Mouse (Mus musculus): ENCODE data around the gene Primpol. TPM values are rescaled to one million over a fixed set of nuclear protein-coding genes. Genes with fewer than 3 reads are reported as not detected.
"Not testable (repeated sequence)": the region's sequence is repeated elsewhere in the genome, so short reads cannot be mapped to it uniquely, and the experiment has no call there.

The Primpol gene
- polyA plus RNA-seq, 1 experiment from 2014 or later, result 8.4 TPM

DNA sequence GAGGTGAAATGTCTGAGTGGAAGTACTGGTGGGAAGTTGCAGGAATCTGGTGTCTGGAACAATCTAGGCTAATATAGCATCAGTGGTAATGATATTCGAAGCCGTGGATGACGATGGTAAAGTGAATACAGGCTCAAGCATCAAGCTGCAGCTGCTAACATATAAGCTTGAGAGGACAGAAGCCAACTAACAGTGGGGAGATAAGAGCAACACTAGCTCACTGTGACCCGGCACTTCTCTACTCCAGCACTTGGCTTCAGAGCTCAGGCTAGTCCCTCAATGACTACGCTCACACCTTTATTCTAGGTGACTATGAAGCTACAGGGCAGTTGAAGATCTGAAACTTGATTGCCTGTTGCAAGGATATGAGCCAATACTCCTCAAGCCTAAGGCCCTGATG is 18.3 kb downstream of the Primpol start:
- no peak for DNase-seq (ENCODE audit: low spot score)
- 97% methylated on average over 5 of the region's 5 CpGs for WGBS
- peaks cover 8% of the 10 kb centered on the region; the same call in 1 of the 2 replicates for H3K36me3 ChIP-seq
- H3K9me3 ChIP-seq, result no peaks in the 10 kb centered on the region
- no peaks in the 10 kb centered on the region for H3K4me1 ChIP-seq (replicated peaks)
- no peaks in the 10 kb centered on the region for H3K27me3 ChIP-seq (ENCODE audit: insufficient read depth, poor library complexity, severe bottlenecking)
- H3K27ac ChIP-seq, result no peak overlapping the region
- no peak overlapping the region for H3K4me3 ChIP-seq

DNA sequence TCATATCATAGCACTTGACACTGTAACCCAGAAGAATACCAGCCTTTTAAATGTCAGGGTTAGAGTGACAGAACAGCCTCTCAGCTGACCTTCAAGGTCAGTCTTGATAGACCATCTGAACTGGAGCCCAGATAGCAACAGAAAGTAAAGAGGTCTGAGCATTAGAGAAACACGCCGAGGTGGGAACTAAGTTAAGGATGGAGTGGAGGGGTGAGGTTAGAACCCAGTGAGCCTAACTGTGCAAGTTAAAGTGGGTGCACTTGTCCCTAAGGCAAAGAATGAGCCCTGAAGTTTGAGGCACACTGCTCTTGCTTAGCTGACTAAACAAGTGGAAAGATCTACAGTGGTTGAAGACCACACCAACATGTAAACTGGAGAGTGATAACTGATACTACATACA is 18.9 kb downstream of the Primpol start:
- Histone ChIP-seq H3K27ac (no peak overlapping the region), H3K27me3 (ENCODE audit: insufficient read depth, poor library complexity, severe bottlenecking) (no peaks in the 10 kb centered on the region), H3K4me3 (no peak overlapping the region), H3K9me3 (no peaks in the 10 kb centered on the region), H3K36me3 (peaks cover 8% of the 10 kb centered on the region; the same call in 1 of the 2 replicates), H3K4me1 (replicated peaks) (no peaks in the 10 kb centered on the region)
- 91% methylated on average over 2 of the region's 2 CpGs for WGBS
- DNase-seq (ENCODE audit: low spot score), result no peak

DNA sequence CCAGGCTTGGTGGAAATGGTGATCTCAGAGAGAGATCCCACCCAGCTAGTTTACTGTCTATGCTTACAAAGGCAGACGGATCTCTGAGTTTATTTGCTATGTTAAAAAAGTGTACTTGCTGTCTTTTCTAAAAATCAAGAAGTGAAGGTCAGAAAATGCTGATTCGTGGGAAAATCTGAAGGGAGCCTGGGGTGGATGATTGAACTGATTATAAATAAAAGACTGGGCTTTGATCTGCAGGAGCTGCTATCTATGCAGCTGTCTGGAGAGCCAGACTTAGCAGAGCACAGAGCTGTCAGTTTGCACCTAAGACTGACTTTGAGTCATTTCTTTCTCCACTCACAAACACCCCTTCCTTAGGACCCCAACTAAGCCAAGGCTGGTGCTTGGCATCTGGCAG is 19.6 kb downstream of the Primpol start:
- no peaks in the 10 kb centered on the region for H3K4me1 ChIP-seq (replicated peaks)
- H3K4me3 ChIP-seq, result no peak overlapping the region
- 80% methylated on average over 2 of the region's 2 CpGs for WGBS
- no peak overlapping the region for H3K27ac ChIP-seq
- H3K36me3 ChIP-seq, result peaks cover 8% of the 10 kb centered on the region; the same call in 1 of the 2 replicates
- no peaks in the 10 kb centered on the region for H3K9me3 ChIP-seq
- DNase-seq (ENCODE audit: low spot score), result no peak
- H3K27me3 ChIP-seq (ENCODE audit: insufficient read depth, poor library complexity, severe bottlenecking), result no peaks in the 10 kb centered on the region

DNA sequence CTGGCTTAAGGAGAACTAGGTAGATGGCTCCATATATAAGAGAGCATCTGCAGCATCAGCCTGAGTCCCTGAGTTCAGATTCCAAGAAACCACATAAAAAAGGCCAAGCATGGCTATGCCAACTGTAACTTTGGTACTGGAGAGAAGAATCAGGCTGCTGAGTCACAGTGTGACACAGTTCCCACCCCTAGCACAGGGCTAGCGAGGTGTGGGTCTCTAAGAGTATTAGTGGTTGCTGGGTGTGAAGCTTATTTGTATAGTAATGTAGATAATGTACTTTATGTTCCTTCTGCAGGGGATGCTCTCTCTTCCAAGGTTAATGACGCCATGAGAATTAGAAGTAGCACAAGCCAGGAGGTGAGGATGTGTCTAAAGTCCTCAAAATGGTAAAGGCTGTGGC is 20.5 kb downstream of the Primpol start:
- Histone ChIP-seq H3K27ac (no peak overlapping the region), H3K4me1 (replicated peaks) (no peaks in the 10 kb centered on the region), H3K9me3 (no peaks in the 10 kb centered on the region), H3K27me3 (ENCODE audit: insufficient read depth, poor library complexity, severe bottlenecking) (no peaks in the 10 kb centered on the region), H3K4me3 (no peak overlapping the region), H3K36me3 (peaks cover 8% of the 10 kb centered on the region; the same call in 1 of the 2 replicates)
- DNase-seq (ENCODE audit: low spot score), result no peak
- 91% methylated on average over 2 of the region's 2 CpGs for WGBS

DNA sequence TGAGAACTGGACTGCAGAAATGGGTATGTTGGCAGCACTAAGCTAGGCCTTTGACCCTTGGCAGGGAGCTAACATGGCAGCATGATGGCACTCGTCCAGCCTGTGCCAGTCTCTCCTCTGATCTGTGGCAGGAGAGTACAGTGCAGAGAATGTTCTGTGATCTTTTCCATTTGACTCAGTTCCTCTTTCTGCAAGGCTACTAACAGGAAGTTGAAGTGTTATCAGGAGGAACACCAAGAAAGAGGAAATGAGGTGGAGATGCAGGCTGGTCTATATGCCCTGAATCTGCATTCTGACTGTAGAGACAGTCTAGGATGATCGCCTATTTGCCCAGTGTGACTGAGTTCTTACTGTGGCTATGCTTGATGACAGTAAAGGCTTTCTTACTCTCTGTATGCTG is 21.4 kb downstream of the Primpol start:
- no peak for DNase-seq (ENCODE audit: low spot score)
- H3K4me1 ChIP-seq (replicated peaks), result no peaks in the 10 kb centered on the region
- peaks cover 8% of the 10 kb centered on the region; the same call in 1 of the 2 replicates for H3K36me3 ChIP-seq
- H3K27me3 ChIP-seq (ENCODE audit: insufficient read depth, poor library complexity, severe bottlenecking), result no peaks in the 10 kb centered on the region
- 90% methylated on average over 2 of the region's 2 CpGs for WGBS
- no peaks in the 10 kb centered on the region for H3K9me3 ChIP-seq
- H3K27ac ChIP-seq, result no peak overlapping the region
- H3K4me3 ChIP-seq, result no peak overlapping the region

DNA sequence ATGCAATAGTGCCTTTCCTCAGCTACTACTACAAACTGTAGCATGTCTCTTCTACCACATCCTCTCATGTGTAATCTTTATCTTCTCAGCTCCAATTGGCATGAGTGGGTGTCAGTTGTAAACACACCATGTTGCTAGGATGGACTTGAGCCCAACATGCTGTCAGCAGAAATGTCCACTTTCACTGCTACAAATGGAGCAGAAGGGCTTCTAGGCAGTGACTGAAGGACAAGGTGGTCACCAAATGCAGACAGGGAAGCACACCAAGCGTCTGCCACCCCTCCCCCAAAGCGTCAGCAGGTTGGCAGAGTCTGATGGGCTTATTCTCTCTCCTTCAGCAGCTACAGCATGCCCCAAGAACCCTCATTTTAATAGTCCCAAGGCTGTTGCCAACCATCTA is 23.2 kb downstream of the Primpol start:
- Histone ChIP-seq H3K4me3 (no peak overlapping the region), H3K36me3 (peaks cover 13% of the 10 kb centered on the region), H3K4me1 (replicated peaks) (no peaks in the 10 kb centered on the region), H3K9me3 (no peaks in the 10 kb centered on the region), H3K27me3 (ENCODE audit: insufficient read depth, poor library complexity, severe bottlenecking) (no peaks in the 10 kb centered on the region), H3K27ac (no peak overlapping the region)
- DNase-seq (ENCODE audit: low spot score), result no peak
- 81% methylated on average over 2 of the region's 2 CpGs for WGBS

DNA sequence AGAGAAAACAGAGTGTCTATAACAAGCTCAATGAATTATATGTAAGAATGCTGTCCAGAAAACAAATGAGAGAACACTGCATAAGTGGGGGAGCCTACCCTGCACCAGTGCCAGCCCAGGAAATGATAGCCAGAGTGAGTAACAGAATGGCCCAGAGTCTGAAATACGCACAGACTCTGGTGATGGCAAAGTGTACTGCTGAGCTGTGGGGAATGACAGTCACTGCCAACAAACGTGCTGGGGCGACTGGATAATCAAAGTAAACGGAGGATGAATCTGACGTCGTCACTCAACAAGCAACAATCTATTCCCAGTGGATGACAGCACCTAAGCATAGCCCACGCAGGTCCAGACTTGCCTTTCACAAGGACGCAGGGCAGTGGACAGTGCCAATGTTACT is 23.9 kb downstream of the Primpol start:
- Histone ChIP-seq H3K9me3 (no peaks in the 10 kb centered on the region), H3K27ac (no peak overlapping the region), H3K4me1 (replicated peaks) (no peaks in the 10 kb centered on the region), H3K36me3 (peaks cover 13% of the 10 kb centered on the region), H3K4me3 (no peak overlapping the region), H3K27me3 (ENCODE audit: insufficient read depth, poor library complexity, severe bottlenecking) (no peaks in the 10 kb centered on the region)
- DNase-seq (ENCODE audit: low spot score), result no peak
- 84% methylated on average over 8 of the region's 8 CpGs for WGBS

DNA sequence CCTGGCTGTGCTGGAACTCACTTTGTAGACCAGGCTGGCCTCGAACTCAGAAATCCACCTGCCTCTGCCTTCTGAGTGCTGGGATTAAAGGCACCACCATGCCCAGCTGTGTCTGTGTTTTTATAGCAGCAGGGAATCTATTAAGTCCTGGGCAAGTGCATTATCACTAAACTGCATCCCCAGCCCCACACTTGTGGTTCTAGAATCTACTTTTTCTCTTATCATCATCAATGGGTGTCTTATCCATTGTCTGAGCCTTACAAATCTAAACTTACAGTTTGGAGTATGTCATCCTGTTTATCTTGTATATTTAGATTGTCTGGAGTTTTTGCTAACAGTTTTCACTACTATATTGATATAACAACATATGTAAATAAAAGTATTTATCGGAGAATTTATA is 28.3 kb downstream of the Primpol start:
- Histone ChIP-seq H3K9me3 (no peaks in the 10 kb centered on the region), H3K36me3 (peaks cover 9% of the 10 kb centered on the region), H3K27me3 (ENCODE audit: insufficient read depth, poor library complexity, severe bottlenecking) (no peaks in the 10 kb centered on the region), H3K4me3 (no peak overlapping the region), H3K27ac (no peak overlapping the region), H3K4me1 (replicated peaks) (no peaks in the 10 kb centered on the region)
- WGBS, result 91% methylated on average over 2 of the region's 2 CpGs
- DNase-seq (ENCODE audit: low spot score), result no peak

DNA sequence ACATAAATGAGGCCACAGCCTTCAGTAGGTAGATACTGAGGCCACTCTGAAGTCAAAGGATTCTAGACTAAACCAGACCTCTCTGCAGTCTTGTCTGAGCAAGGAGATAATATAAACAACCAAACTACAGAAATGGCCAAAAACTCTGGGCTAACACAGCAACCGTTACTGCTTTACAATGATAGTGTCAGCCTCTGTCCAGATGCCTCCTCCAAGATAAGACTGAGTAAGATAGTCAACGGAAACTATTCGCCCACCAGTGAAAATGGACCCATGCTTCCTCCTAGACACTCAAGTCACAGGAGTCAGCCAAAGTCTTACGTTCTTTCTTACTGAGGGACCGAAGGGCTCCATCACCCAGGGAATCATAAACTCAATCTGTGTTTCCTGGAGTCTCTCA is 29.1 kb downstream of the Primpol start:
- H3K9me3 ChIP-seq, result no peaks in the 10 kb centered on the region
- H3K27ac ChIP-seq, result no peak overlapping the region
- H3K36me3 ChIP-seq, result peaks cover 9% of the 10 kb centered on the region
- no peaks in the 10 kb centered on the region for H3K4me1 ChIP-seq (replicated peaks)
- H3K4me3 ChIP-seq, result no peak overlapping the region
- DNase-seq (ENCODE audit: low spot score), result no peak
- H3K27me3 ChIP-seq (ENCODE audit: insufficient read depth, poor library complexity, severe bottlenecking), result no peaks in the 10 kb centered on the region
- 93% methylated on average over 5 of the region's 5 CpGs for WGBS

DNA sequence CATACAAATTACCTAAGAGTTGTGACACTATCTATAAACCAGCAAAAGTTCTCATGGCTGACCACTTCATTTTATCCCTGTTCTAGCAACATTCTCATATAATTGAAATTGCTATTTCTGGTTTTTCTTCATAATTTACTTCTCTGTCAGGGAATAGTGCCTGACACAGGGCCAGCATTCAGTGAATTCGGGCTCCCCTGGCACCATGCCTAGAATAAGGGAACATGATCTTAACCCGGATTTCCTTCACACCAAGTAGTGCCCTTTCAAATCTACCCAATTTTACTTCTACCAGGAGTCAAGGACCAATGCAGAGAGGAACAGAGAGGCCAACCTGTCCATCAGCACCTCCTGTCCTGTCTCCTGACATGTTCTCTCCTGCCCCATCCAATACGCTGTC is 31.4 kb downstream of the Primpol start:
- H3K4me3 ChIP-seq, result no peak overlapping the region
- H3K36me3 ChIP-seq, result peaks cover 32% of the 10 kb centered on the region
- H3K27me3 ChIP-seq (ENCODE audit: insufficient read depth, poor library complexity, severe bottlenecking), result no peaks in the 10 kb centered on the region
- no peaks in the 10 kb centered on the region for H3K4me1 ChIP-seq (replicated peaks)
- DNase-seq (ENCODE audit: low spot score), result no peak
- H3K27ac ChIP-seq, result no peak overlapping the region
- H3K9me3 ChIP-seq, result no peaks in the 10 kb centered on the region
- 94% methylated on average over 3 of the region's 3 CpGs for WGBS

DNA sequence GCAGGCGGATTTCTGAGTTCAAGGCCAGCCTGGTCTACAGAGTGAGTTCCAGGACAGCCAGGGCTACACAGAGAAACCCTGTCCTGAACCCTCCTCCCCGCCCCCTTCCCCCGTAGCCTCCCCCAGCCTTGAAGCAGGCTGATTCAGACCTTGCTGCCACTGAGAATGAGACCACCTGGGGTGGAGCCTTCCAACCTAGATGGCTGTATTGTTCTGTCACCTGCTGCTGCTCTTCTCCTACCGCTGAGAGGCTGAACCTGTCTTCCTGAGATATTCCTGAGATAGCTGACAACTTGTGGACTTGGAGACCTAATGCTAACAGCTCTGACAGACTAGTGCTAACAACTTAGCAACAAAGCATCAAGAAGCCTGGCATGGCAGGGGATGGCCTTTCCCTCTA is 32.7 kb downstream of the Primpol start:
- H3K4me1 ChIP-seq (replicated peaks); H3K9me3 ChIP-seq; H3K4me3 ChIP-seq; DNase-seq (ENCODE audit: low spot score); H3K27ac ChIP-seq; H3K27me3 ChIP-seq (ENCODE audit: insufficient read depth, poor library complexity, severe bottlenecking): not testable (repeated sequence)
- 42% methylated on average over 4 of the region's 4 CpGs for WGBS
- peaks cover 42% of the 10 kb centered on the region for H3K36me3 ChIP-seq

DNA sequence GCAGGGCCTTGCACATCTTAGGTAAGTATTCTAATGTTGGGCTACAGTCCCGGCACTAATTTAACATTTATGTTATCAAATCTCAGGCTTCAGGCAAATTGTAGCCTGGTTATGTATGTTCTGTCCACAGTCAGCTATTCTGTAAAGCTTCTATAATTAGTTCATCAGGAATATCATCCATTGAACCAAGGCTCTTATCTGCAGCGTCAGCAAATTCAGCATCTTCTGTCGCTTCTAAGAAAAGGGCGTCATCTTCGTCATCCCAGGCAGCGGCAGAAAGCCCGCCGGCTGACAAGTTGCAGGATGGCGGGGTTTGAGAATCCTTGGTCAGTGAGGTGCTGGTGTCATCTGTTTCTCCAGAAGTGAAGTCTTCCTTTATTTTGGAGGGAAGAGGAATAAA is 38.2 kb downstream of the Primpol start:
- H3K9me3 ChIP-seq, result no peaks in the 10 kb centered on the region
- peaks cover 88% of the 10 kb centered on the region for H3K36me3 ChIP-seq
- WGBS, result 95% methylated on average over 9 of the region's 9 CpGs
- DNase-seq (ENCODE audit: low spot score), result no peak
- H3K4me3 ChIP-seq, result no peak overlapping the region
- no peaks in the 10 kb centered on the region for H3K4me1 ChIP-seq (replicated peaks)
- H3K27ac ChIP-seq, result no peak overlapping the region
- no peaks in the 10 kb centered on the region for H3K27me3 ChIP-seq (ENCODE audit: insufficient read depth, poor library complexity, severe bottlenecking)

DNA sequence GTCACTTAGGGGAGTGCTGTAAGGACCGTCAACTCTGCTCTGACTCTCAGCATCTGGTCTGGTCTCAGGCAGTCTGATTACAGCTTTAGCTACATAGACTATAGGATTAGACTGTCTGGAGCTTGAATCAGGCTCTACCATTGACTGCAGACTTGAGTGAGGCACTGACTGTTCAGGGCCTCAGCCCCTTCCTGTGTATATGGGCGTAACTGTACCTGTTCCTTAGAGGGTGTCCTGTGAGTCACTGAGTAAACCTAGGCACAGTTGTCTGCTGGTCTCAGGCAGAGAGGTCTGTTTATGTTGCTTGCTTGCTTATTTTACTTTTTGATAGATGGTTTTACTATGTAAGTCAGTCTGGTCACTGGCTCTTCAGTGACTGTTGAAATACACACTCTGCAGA is 43.0 kb downstream of the Primpol start:
- 0 out of 2 replicates have a peak, but pooled peaks cover 3% of the 10 kb centered on the region for H3K4me1 ChIP-seq (replicated peaks)
- 92% methylated on average over 2 of the region's 2 CpGs for WGBS
- H3K27me3 ChIP-seq (ENCODE audit: insufficient read depth, poor library complexity, severe bottlenecking), result no peaks in the 10 kb centered on the region
- peaks cover 80% of the 10 kb centered on the region for H3K36me3 ChIP-seq
- no peak overlapping the region for H3K27ac ChIP-seq
- no peak overlapping the region for H3K4me3 ChIP-seq
- DNase-seq (ENCODE audit: low spot score), result no peak
- H3K9me3 ChIP-seq, result no peaks in the 10 kb centered on the region

DNA sequence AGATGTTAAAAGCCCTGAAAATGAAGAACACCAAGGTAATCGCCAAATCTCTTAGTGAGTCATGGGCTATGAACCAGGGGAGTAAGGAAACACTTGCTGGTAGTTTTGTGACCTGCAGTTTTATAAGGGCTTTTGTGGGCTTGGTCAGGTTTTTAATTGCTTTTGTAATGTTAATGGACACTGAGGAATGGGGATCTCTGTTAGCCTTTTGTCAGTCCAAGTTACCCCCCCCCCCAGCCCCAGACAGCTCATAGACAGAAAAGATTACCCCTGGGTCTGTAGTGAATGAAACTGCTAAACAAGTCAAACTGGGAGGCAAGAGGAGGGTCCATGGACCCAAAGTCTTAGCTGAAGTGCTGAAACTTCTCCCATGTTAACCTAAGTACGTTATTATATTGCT is 43.6 kb downstream of the Primpol start:
- H3K4me3 ChIP-seq, result no peak overlapping the region
- H3K4me1 ChIP-seq (replicated peaks), result 0 out of 2 replicates have a peak, but pooled peaks cover 3% of the 10 kb centered on the region
- peaks cover 75% of the 10 kb centered on the region for H3K36me3 ChIP-seq
- no peaks in the 10 kb centered on the region for H3K27me3 ChIP-seq (ENCODE audit: insufficient read depth, poor library complexity, severe bottlenecking)
- H3K9me3 ChIP-seq, result no peaks in the 10 kb centered on the region
- WGBS, result 88% methylated on average over 2 of the region's 2 CpGs
- no peak overlapping the region for H3K27ac ChIP-seq
- no peak for DNase-seq (ENCODE audit: low spot score)

All from hindbrain, embryonic 10.5 days (tissue).